Mouse (Mus musculus) liver, adult (tissue): ENCODE measurements at regions not wholly inside any gene's neighbourhood (a gene's known extent, or its start where the extent isn't known, plus 50 kb on each side); places are given as distances from the start of the nearest gene placed in this dataset.

Experiments
- GATA4 ChIP-seq: IDR thresholded peaks from 2 replicates; pipeline ENCODE4 v1.6.1; 2014; ENCODE audit warnings: mild to moderate bottlenecking, low read length; ENCODE audit not compliant: insufficient replicate concordance

GRCm38 (mm10) chr10:56974812-56975211, 511.4 kb upstream of the Hsf2 start:
- no peak for TF ChIP-seq GATA4

GRCm38 (mm10) chr10:56979601-56980000, 506.6 kb upstream of the Hsf2 start:
- TF ChIP-seq GATA4, result no peak

GRCm38 (mm10) chr10:56980821-56981220, 505.4 kb upstream of the Hsf2 start:
- TF ChIP-seq GATA4, result no peak

- TF ChIP-seq GATA4, result no peak
Measured at GRCm38 (mm10) chr10:56982526-56983190, 503.5 kb upstream of the Hsf2 start.

- no peak for TF ChIP-seq GATA4
Measured at GRCm38 (mm10) chr10:56994969-56995368, 491.2 kb upstream of the Hsf2 start.

- no peak for TF ChIP-seq GATA4
Measured at GRCm38 (mm10) chr10:57000892-57001722, 485.1 kb upstream of the Hsf2 start.

GRCm38 (mm10) chr10:57001723-57002110, 484.5 kb upstream of the Hsf2 start:
- TF ChIP-seq GATA4, result no peak

- no peak for TF ChIP-seq GATA4
Measured at GRCm38 (mm10) chr10:57037641-57038040, 448.5 kb upstream of the Hsf2 start.

- TF ChIP-seq GATA4, result no peak
Measured at GRCm38 (mm10) chr10:57040201-57040600, 446.0 kb upstream of the Hsf2 start.

GRCm38 (mm10) chr10:57046021-57046420, 440.2 kb upstream of the Hsf2 start:
- TF ChIP-seq GATA4, result no peak

GRCm38 (mm10) chr10:57046891-57047290, 439.3 kb upstream of the Hsf2 start:
- no peak for TF ChIP-seq GATA4

GRCm38 (mm10) chr10:57047719-57048118, 438.5 kb upstream of the Hsf2 start:
- TF ChIP-seq GATA4, result no peak

- no peak for TF ChIP-seq GATA4
Measured at GRCm38 (mm10) chr10:57090131-57090530, 396.1 kb upstream of the Hsf2 start.

- no peak for TF ChIP-seq GATA4
Measured at GRCm38 (mm10) chr10:57095920-57096319, 390.3 kb upstream of the Hsf2 start.

- no peak for TF ChIP-seq GATA4
Measured at GRCm38 (mm10) chr10:57113359-57113758, 372.8 kb upstream of the Hsf2 start.

GRCm38 (mm10) chr10:57114696-57115271, 371.4 kb upstream of the Hsf2 start:
- no peak for TF ChIP-seq GATA4
